Mouse (Mus musculus) megakaryocyte, adult 5-6 weeks (primary cell): ENCODE measurements around the gene Gzmc. TPM values are rescaled to one million over a fixed set of nuclear protein-coding genes. Genes with fewer than 3 reads are reported as not detected.
"Not testable (repeated sequence)": the region's sequence is repeated elsewhere in the genome, so short reads cannot be mapped to it uniquely, and the experiment has no call there.

Experiments used
- ATAC-seq: 2 replicates; pipeline ENCODE4 v1.8.0; 2016; ENCODE audit warnings: mild to moderate bottlenecking, inconsistent platforms; ENCODE audit not compliant: poor library complexity, severe bottlenecking
- total RNA-seq, 2 experiments: library from RNA; stranded (forward) in 1 of 2; stranded (reverse) in 1 of 2; fragments of 153-499, 151-499 nt in 1 of 2; fragments of 221-1000, 200-1000 nt in 1 of 2; gene quantifications; 2 replicates each; pipeline versions ENCODE4 v1.2.3 to v1.2.4; 2015 to 2017

Gzmc gene
- total RNA-seq (2015): 0.16 TPM in 1 of 2 replicates, not detected in the other
- not detected in 2 replicates for total RNA-seq (2017)

- no peak for ATAC-seq
Observed at GRCm38 (mm10) chr14:56234556-56234955, at the start of gene Gzmc. TSS of gene Gzmc (minus strand) at chr14:56234656.

DNA sequence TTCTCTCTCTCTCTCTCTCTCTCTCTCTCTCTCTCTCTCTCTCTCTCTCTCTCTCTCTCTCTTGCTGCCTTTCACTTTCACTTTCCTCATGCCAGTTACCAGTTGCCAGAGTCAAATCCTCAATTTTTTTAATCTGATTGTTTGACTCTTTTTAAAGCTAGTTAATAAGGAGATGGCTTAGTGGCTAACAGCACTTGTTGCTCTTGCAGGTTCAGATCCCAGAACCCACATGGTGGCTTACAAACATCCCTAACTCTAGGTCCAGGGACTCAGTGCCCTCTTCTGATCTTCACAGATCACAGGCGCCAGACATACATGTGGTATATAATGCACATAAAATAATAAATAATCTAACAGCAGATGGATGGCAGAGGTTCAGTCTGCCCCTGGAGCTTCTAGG lies 49.4 kb upstream of the Gzmc start:
- no peak for ATAC-seq

DNA sequence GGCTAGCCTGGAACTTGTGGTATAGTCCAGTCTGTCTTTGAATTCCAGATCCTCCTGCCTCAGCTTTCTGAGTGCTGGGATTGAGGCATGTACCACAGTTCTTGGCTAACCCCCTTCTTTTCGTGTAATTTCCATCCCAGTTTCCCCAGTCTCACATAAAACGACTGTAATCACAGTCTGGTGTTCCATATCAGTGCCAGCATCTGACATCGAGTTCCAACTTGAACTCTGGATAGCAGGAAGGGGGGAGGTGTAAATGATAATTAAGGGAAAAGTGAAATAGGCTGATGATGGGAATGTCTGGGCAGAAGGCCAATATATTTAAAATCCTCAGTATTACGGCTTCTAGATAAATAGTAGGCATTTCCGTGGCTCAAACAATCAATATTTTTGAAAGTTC lies 46.6 kb upstream of the Gzmc start:
- no peak for ATAC-seq

DNA sequence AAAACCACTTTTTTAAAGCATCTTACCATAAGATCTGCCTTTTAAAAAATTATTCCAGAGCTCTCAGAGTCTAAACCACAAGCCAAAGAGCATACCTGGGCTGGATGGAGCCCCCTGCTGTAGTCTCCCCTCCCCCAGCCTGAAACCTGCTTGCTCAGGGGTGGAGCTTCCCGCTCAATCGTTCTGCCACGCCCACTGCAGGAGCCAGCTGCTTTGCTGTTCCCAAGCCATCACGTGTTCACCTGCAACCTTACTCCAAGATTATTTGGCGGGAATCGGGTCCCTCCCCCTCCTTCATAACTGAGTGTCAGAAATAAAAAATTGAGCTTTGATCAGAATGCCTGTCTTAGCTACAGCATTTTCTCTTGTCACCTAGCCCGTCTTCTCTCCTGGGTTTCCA lies 44.2 kb upstream of the Gzmc start:
- not testable (repeated sequence) for ATAC-seq

GRCm38 (mm10) chr14:56276096-56276495 lies 41.6 kb upstream of the Gzmc start:
- not testable (repeated sequence) for ATAC-seq

- no peak for ATAC-seq
Observed at GRCm38 (mm10) chr14:56266109-56266508, 31.7 kb upstream of the Gzmc start.

DNA sequence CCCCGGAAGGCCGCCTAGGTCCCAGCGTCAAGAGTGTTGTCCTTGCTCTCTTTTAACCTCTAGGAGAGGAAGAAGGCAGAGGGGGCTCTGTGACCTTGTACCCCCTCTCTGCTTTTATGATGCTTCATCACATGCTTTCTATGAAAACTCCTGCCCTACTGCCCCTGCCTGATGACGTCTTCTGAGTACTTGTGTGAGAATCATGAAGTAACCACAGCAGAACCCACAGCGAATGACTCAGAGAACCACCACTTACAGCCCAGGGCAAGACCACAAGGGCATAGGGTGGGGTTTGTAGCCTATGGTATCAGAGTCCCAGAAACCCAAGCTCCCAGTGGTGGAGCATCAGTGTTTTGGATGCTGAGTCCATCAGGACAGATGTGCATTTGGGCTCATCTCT lies 27.7 kb upstream of the Gzmc start, which contains the start of gene Gzmb:
TSS of gene Gzmb (minus strand) at position 108 of the 400 bp plus-strand sequence.
- peak; percentile 70 for ATAC-seq

DNA sequence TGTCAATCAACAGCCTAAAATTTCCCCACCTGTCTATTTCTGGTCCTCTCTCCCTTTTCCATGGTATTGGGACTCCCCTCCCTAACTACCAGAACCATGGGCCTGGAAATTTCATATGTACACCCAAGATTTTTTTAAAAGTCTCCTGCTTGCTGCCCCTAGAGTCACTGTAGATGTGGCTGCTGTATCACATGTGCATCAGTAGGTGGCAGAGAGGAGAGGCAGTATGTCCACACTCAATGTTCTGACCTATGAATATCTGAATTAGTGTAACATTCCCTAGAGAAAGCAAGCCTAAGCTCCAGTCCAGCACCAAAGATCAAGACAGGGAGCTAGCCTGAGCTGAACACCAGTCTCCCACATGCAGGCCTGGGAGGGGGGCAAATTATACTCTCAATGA lies 6.0 kb upstream of the Gzmc start:
- no peak for ATAC-seq

DNA sequence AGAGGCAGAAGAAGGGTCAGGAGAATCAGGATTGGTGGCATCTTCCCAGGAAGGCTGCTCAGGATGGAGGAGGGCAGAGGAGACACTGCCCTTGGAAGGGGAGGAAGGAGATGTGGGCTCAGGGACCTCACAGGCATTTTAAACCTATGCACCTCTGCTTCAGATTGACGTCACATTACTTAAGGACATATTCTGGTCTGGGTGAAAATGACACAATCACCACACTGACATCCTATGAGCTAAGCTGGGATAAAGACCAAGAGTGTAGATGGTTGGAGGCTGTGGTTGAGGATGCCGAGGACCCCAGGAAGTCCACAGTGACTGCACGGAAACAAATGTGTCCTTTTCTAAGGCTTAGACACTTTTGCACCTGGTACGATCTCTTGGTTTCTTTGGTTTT lies 23.1 kb downstream of the Gzmc start, which contains the start of gene Gzmf:
TSS of gene Gzmf (minus strand) at position 101 of the 400 bp plus-strand sequence.
- ATAC-seq: no peak

- ATAC-seq: no peak
Observed at GRCm38 (mm10) chr14:56205613-56206012, 28.8 kb downstream of the Gzmc start.

- not testable (repeated sequence) for ATAC-seq
Observed at GRCm38 (mm10) chr14:56205021-56205420, 29.4 kb downstream of the Gzmc start.

DNA sequence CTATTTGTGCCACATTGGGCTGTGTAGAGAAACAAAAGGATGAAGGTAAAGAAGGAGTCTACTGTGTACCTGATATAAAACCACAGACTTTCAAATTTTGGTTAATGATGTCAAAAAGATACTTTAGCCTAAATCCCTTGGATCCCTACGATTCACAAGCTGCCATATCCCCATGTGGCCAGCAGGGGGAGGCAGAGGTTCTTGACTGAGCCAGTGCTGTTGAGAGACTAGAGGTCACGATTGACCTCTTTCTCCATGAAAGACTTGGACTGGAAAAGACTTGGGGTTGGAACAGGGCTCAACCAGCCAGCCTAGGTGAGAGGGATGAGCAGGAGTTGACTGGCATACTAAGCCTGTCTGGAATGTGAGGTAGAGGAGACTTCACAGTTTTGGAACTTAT lies 30.5 kb downstream of the Gzmc start:
- peak; percentile 60 for ATAC-seq

DNA sequence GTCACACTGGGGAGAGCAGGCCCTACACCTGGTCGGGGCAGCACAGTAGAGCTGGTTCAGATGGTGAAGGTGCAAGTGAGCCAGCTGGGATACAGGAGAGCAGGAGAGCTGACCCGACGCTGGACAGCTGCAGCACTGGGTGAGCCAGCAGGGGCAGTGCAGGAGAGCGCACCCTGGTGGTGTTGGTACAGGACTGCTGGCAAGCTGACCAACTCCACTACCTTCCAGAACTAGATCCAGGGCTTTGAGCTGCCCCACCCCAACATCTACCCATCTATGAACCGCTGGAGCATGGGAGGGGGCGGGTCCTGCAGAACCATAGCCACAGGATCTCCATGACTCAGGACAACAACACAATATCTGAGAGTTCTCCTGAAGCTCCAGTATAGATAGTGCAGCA lies 47.5 kb downstream of the Gzmc start:
- ATAC-seq: no peak

DNA sequence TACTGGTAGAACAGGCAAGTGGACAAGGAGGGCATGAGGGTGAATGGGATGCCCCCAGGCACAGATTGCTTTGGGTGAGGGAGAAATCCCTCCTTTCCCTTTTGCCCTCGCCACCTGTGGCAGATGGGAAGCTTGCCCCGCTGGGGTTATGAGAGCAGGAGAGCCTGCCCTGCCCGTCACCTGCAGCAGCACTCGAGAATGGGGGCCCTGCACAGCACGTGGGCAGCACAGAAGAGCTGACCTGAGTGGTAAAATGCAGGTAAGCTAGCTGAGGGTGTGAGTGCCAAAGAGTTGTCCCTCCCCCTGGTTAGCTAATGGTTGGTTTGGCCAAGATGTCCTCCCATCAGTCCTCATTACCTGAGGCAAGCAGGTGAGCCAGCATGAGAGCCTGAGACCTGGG lies 47.9 kb downstream of the Gzmc start:
- ATAC-seq: no peak

Other genes starting within 250 kb of the Gzmc start
- not detected in 2 replicates for gene Mcpt1, start 216.7 kb downstream of the Gzmc start, total RNA-seq (2015)
- gene Mcpt1, start 216.7 kb downstream of the Gzmc start, total RNA-seq (2017): not detected in 2 replicates
- gene Mcpt9, start 204.2 kb downstream of the Gzmc start, total RNA-seq (2015): not detected in 2 replicates
- not detected in 2 replicates for gene Mcpt9, start 204.2 kb downstream of the Gzmc start, total RNA-seq (2017)
- gene Mcpt2, start 192.6 kb downstream of the Gzmc start, total RNA-seq (2015): not detected in 2 replicates
- not detected in 2 replicates for gene Mcpt2, start 192.6 kb downstream of the Gzmc start, total RNA-seq (2017)
- not detected in 2 replicates for gene Mcpt4, start 172.3 kb downstream of the Gzmc start, total RNA-seq (2015)
- gene Mcpt4, start 172.3 kb downstream of the Gzmc start, total RNA-seq (2017): not detected in 2 replicates
- 641 and 651 TPM in 2 replicates for gene Mcpt8, start 149.4 kb downstream of the Gzmc start, total RNA-seq (2015)
- 298 and 314 TPM in 2 replicates for gene Mcpt8, start 149.4 kb downstream of the Gzmc start, total RNA-seq (2017)
- gene Ctsg, start 132.1 kb downstream of the Gzmc start, total RNA-seq (2015): 302 and 309 TPM in 2 replicates
- gene Ctsg, start 132.1 kb downstream of the Gzmc start, total RNA-seq (2017): 280 and 285 TPM in 2 replicates
- not detected in 2 replicates for gene Gzme, start 114.0 kb downstream of the Gzmc start, total RNA-seq (2015)
- gene Gzme, start 114.0 kb downstream of the Gzmc start, total RNA-seq (2017): not detected in 2 replicates
- gene Gzmd, start 102.0 kb downstream of the Gzmc start, total RNA-seq (2015): not detected in 2 replicates
- gene Gzmd, start 102.0 kb downstream of the Gzmc start, total RNA-seq (2017): not detected in 2 replicates
- not detected in 2 replicates for gene Gzmg, start 75.1 kb downstream of the Gzmc start, total RNA-seq (2015)
- gene Gzmg, start 75.1 kb downstream of the Gzmc start, total RNA-seq (2017): not detected in 2 replicates
- not detected in 2 replicates for gene Gzmn, start 60.1 kb downstream of the Gzmc start, total RNA-seq (2015)
- not detected in 2 replicates for gene Gzmn, start 60.1 kb downstream of the Gzmc start, total RNA-seq (2017)
- gene Gzmf, start 23.2 kb downstream of the Gzmc start, total RNA-seq (2015): not detected in 2 replicates
- gene Gzmf, start 23.2 kb downstream of the Gzmc start, total RNA-seq (2017): not detected in 2 replicates
- gene Gzmb, start 27.6 kb upstream of the Gzmc start, total RNA-seq (2015): 1.8 and 2.1 TPM in 2 replicates
- gene Gzmb, start 27.6 kb upstream of the Gzmc start, total RNA-seq (2017): 1.7 and 2.1 TPM in 2 replicates
- gene Atp12a, start 130.4 kb upstream of the Gzmc start, total RNA-seq (2015): not detected in 2 replicates
- not detected in 2 replicates for gene Atp12a, start 130.4 kb upstream of the Gzmc start, total RNA-seq (2017)
- 0.65 and 1.1 TPM in 2 replicates for gene Rnf17, start 167.9 kb upstream of the Gzmc start, total RNA-seq (2015)
- gene Rnf17, start 167.9 kb upstream of the Gzmc start, total RNA-seq (2017): 0.65 and 1.5 TPM in 2 replicates